Mouse (Mus musculus): ENCODE results near the gene Ikzf3.

Gene Ikzf3

GRCm38 (mm10) chr11:98513356-98513936, 32.4 kb downstream of the Ikzf3 start:
- DNase-seq (ENCODE audit: low read depth, low spot score): no peak

DNA sequence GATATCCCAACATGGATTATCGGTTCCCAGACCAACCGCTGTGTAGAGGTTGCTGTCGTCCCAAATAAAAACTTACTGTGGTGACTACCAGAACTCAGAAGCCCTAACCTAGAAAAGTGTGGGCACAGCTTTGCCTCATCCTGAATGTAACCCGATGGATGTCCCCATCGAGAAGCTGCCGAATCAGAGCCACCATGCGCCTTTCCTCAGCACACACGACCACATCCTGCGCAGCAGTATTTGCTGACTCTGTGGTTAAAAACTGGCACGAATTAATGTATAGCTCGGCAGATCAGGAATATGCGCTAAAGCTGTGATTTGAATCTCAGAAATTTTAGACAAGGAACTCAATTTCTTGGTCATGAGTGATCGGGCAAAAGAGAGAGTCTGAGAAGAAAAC, 33.0 kb downstream of the Ikzf3 start:
- no peak for DNase-seq (ENCODE audit: low read depth, low spot score)

GRCm38 (mm10) chr11:98510125-98510524, 35.7 kb downstream of the Ikzf3 start:
- no peak for DNase-seq (ENCODE audit: low read depth, low spot score)

GRCm38 (mm10) chr11:98509434-98509833, 36.4 kb downstream of the Ikzf3 start:
- DNase-seq (ENCODE audit: low read depth, low spot score): no peak

GRCm38 (mm10) chr11:98504926-98505325, 40.9 kb downstream of the Ikzf3 start:
- DNase-seq (ENCODE audit: low read depth, low spot score): no peak

- DNase-seq (ENCODE audit: low read depth, low spot score): no peak
Observed at GRCm38 (mm10) chr11:98497388-98498288, 48.2 kb downstream of the Ikzf3 start.

DNA sequence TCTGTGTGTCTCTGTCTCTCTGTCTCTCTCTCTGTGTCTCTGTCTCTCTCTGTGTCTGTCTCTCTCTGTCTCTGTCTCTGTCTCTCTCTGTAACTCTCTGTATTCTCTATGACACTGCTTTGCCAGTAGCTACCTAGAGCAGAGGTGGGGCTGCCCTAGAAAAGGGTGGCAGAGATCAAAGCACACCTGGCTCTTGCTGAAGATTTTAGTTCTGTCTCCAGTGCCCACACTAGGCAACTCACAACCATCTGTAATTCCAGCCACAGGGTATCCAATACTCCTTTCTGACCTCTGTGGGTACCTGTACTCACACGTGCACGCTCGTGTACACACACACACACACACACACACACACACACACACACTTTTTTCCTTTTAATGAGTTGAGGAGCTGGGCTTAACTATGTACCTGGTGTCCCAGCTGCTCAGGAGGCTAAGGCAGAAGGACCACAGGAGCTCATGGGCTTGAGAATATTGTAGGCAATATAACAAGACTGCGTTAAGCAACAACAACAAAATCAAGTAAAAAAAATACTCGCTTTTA, 50.6 kb downstream of the Ikzf3 start:
- DNase-seq (ENCODE audit: low read depth, low spot score): no peak

DNA sequence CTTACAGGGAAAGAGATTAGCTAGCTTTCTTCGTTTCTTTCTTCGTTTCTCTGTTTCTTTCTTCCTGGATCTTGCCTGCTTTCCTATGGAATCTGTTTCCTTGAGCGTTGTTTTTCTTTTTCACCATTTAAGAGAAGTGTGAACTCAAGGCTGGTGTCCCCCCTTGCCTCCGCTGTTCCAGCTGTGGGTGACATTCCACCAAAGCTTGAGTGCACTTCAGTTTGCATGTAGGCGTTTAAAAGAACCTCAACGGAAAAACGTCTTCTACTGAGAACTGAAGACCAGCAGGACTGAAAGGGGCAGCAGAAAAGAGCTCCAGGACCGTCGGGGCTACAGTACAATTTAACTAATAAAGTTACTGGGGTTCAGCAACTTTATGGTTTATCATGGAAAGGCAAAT, 52.4 kb downstream of the Ikzf3 start:
- no peak for DNase-seq (ENCODE audit: low read depth, low spot score)

DNA sequence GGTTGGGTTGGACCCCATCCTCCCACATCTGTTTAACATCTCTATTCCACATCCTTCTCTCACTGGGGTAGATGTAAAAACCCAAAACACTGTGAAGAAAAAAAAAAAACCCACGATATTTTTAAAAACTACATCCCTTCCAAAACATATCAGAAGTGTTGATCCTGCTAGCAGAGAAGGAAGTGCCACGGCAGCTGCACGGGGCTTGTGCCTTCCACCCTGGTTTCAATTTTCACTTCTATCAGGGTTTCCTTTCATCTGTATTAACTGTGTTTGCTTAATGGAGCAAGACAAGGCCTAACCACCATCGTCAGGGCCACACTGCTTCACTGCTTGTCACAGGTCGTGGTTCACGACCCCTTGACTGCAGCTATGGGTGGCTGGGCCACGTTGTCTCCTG, 52.9 kb downstream of the Ikzf3 start:
- no peak for DNase-seq (ENCODE audit: low read depth, low spot score)

DNA sequence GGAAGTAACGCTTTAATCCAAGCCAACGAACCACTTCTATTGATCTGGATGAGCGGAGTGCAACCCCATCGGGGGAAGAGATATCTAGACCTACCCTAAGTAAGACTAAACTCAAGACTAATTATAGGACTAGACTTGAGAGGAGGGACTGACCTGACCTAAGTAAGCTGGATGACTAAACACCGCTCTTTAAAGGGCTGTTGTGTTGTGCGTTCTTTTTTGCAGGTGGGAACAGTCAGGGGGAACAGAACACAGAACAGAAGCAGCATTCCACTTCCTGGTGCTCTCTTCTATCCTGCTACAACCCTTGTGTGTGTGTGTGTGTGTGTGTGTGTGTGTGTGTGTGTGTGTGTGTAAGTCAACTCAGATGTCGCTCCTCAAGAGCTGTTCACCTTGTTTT, 54.3 kb downstream of the Ikzf3 start:
- no peak for DNase-seq (ENCODE audit: low read depth, low spot score)

GRCm38 (mm10) chr11:98488540-98489234, 57.1 kb downstream of the Ikzf3 start:
- DNase-seq (ENCODE audit: low read depth, low spot score): no peak

DNA sequence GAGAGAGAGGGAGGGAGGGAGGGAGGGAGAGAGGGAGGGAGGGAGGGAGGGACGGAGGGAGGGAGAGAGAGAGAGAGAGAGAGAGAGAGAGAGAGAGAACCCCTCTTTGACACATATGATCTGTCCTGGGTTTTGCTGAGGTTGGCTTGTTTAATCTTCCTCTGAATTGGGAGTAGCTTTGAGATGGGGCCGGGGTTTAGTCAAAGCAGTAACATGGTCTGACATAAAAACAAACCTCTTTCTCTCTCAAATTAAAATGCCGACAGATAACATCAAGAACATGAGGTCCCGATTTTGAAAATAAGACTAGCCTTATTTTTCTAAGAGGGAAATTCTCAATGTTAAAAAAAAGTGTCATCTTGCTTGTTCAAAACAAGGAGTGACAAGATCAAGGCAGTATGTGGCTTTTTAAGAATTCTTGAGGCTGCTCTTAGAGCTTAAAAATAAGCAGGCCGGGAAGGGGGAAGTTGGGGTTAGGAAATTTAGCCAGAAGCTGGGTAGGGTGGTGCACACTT, 58.2 kb downstream of the Ikzf3 start:
- DNase-seq (ENCODE audit: low read depth, low spot score): no peak

DNA sequence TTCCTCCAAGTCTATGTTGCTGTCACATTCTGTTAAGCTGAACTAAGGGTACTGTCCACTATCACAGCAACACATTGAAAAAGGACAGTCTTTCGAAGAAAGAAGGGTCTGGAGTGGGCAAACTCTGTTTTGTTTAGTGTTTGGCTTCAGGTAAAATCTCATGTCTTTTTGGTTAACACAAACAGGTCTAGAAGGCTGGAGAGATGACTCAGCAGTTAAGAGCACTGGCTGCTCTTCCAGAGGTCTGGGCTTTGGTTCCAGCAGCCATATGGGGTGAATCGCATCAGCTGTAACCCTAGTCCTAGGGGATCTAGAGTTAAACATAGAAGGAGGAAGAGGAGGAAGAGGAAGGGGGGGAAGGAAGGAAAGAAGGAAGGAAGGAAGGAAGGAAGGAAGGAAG, 60.1 kb downstream of the Ikzf3 start:
- no peak for DNase-seq (ENCODE audit: low read depth, low spot score)

DNA sequence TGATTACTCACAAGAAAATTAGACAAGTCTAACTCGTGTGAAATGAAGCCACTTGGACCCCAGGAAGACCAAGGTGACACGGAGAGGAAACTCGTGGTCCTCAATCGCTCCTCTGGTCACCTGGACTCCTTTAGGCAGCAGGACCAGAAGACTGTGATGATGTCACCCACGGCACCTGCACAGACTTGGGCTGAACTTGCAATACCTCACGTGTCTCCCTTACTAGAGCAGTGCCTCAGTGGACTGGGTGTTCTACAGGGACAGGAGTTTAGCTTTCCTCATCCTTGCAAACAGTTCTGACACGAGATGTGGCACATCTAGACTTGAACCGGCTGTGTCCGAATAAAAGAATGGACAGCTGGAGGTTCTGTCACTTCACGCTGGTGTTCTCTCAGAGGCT, 63.8 kb downstream of the Ikzf3 start:
- DNase-seq (ENCODE audit: low read depth, low spot score): no peak

DNA sequence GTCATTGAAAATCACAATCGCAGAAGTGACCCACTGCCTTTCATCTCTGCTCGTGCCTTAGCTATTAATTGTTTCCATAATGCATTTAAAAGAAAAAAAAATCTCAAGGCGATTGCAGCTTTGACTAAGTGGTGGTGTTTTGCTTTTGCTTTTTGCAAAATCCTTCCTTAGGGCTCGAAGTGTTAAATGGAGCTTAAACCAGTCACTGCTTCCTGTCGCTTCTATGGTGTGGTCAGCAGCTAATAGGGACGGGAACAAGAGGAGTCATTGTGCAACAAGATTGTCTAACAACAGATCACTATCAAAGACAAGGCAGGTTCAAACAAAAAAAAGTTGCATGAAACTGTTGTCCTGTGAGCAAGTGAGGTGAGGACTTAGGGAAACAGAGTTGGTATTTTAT, 64.6 kb downstream of the Ikzf3 start:
- no peak for DNase-seq (ENCODE audit: low read depth, low spot score)

DNA sequence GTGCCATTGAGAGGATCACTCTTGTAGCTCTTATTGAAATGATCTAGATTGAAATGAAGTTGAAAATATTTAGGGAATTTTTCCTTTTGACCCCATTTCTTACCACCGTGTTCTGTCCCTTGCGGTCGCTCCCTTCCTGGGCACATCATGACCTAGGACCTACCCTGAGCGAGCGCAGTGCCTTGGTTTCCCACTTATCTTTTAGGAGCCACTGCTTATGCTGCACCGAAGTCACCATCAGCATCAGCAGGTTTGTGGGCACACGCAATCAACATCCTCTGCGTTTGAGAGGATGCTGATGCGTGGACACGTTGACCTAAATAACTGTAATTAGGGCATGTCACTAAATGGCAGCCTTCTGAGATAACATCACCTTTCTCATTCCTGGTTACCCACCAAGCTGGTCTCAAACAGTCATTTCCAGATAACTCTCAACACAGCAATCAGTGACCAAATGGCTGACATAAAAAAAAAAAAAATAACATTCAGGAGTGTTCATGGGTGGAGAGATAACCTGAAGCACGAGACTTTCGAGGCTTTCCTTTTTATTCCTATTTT, 65.8 kb downstream of the Ikzf3 start:
- DNase-seq (ENCODE audit: low read depth, low spot score): no peak

- DNase-seq (ENCODE audit: low read depth, low spot score): no peak
Observed at GRCm38 (mm10) chr11:98479026-98479939, 66.5 kb downstream of the Ikzf3 start.

DNA sequence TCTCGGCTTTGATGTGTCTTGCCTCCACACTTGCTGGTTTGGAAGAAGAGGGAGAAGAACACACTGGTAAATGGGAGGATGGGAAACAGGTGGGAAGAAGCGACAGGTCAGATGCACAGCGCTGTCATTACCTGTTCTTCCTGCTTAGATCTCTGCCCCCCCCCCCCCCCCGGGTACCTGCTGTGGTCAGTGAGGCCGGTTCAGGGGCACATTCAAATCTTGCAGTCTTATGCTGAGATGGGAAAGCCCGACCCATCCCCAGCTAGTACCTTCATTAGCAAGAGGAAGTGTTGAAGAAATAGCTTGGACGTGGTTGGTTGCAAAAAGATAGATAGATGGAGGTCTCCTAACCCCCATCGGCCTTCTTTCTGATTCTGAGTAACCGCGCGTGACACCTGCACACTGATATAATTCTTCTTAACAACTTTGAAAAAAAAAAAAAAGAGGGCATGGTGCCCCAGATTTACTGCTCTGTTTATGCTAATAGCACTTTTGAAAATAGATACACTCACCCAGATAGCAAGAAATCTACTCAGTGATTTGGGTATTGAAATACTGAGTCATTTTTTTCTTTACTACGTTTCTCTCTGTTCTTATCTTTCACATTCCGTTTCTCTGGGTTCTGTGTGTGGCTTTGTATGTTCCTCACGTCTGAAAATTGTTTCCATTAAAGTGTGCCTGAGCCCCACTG, 68.7 kb downstream of the Ikzf3 start:
- DNase-seq (ENCODE audit: low read depth, low spot score): no peak

GRCm38 (mm10) chr11:98476434-98476807, 69.4 kb downstream of the Ikzf3 start:
- no peak for DNase-seq (ENCODE audit: low read depth, low spot score)

All from retina, adult 2 months (tissue).